Mouse (Mus musculus) kidney, postnatal 10 days (tissue): ENCODE measurements around the gene Stk35.
A peak's percentile ranks its signal among the peaks of the same experiment; 100 is the strongest.
"Not testable (repeated sequence)": the region's sequence is repeated elsewhere in the genome, so short reads cannot be mapped to it uniquely, and the experiment has no call there.

Experiments used
- DNase-seq: peaks from one replicate; pipeline ENCODE4 v3.0.0; 2021; ENCODE audit warnings: mixed read lengths

Stk35 gene

DNA sequence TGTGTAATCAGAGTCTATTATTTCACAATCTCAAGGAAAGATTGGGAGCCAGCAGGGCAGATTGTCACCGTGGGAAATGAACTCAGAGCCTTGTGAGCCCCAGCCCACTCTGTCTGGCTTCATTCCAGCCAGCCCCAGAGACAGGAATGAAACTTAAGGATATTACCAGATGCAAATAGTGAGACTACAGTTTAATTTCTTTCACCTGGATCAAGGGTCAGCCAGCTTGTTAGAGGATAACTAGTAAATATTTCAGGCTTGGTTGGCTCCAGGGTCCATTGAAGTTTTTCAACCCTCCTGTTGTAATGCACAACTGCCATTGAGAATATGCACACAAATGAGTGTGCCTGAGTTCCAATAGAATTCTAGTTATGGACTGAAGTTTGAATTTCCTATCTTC is 36.6 kb downstream of the Stk35 start:
- DNase-seq = peak; percentile 67

DNA sequence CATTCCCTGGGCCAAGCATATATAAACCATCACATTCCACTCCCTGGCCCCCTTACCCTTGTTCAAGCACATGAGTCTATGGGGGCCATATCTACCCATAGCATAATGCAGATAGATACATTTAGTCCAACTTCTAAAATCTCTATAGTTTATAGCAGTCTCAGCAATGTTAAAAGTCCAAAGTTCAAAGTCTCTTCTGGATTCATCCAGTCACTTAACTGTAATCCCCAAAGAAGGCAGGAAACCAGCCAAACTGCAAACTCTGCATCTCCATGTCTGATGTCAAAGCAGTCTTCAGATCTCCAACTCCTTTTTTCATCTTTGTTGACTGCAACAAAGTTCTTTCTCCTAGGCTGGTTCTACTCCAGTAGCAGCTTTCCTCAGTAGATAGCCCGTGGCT is 38.0 kb downstream of the Stk35 start:
- DNase-seq = no peak

DNA sequence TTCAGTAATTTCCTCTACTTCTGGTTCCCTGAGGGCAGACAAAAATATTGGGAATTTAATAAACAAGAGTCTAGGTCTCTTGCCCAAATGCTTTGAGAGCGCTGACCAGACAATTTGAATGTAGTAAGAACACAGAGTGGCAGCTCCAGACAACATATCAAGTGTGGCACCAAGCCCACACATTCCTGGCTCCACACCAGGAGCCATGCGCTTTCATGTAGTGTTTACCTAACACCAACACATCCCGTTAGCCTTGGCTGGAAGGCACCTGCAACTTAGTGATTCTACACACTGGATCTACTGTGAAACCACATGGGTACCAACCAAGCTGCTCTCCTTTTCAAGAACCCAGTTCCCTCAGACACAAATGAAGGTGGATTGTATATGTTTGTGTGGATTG is 45.5 kb downstream of the Stk35 start:
- DNase-seq = no peak

DNA sequence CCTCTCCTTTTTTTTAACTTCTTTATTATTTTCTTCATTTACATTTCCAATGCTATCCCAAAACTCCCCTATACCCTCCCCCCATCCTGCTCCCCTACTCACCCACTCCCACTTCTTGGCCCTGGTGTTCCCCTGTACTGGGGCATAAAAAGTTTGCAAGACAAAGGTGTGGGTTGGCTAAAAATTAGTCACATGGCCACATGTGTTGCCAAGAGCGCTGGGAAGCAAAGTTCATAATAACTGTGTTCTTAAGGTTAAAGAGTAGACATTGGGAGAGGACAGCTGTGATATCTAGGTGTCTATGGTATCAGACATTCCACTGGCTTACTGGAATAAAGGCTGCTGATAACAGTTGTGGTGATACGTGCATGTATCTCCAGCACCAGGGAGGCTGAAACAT is 46.2 kb downstream of the Stk35 start:
- no peak for DNase-seq

DNA sequence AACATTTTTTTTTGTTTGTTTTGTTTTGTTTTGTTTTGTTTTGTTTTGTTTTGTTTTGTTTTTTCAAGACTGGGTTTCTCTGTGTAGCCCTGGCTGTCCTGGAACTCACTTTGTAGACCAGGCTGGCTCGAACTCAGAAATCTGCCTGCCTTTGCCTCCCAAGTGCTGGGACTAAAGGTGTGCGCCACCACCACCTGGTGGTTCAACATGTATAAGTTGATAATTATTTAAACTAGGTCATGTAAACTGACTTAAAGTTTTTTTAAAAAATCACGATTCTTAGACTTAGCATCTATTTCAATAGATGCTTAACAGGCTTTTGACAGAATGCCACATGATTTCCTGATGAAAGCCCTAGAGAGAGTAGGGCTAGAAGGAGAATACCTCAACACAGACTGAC is 48.8 kb downstream of the Stk35 start:
- not testable (repeated sequence) for DNase-seq

DNA sequence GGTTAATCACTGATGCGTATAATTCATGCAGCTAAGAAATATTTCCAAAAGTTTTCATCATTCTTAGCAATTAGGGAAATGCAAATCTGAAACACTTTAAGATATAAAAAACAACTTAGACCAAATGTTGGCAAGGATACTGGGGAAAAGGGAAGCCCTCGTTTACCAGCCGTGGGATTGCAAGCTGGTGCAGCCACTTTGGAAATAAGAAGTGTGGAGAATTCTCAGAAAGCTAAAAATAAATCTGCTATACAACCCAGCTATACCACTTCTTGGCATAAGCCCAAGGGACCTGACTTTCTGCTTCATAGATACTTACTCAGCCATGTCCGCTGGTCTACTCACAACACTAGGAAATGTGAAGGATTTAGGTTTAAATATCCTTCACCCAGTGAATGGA is 51.2 kb downstream of the Stk35 start:
- no peak for DNase-seq

DNA sequence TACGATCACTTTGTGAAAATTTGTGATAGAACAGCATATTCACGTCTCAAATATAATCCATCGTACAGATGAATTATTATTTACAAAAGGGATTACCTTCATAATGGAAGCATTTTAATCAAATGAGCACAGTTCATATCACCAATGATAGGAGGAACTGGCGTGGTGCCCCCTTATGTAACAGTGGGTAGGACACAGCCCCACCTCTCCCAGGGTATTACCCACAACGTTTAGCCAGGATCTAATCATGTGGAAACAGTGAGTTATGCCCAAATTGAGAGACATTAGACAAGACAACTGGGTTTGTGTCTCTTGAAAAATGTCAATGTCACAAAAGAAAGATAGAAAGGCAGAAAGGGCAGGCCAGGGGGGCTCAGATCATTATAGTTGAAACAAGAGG is 62.9 kb downstream of the Stk35 start:
- no peak for DNase-seq

DNA sequence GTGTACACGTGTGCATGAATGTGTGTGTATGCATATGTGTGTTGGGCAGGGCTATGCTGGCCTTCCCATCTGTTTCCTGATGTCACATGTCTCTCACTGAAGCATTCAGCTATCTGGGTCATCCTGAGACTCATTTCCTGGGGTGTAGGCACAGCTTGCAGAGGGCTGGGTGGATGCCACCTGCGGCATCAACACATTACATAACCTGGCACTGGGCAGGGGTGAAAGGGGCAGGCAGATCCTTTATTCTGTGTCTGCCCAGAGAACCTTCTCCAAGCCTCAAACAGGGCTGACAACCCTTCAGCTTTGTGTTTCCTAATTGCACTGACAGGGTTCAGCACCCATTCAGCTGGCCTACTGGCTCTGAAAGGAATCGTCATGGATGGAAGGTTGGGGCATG is 64.6 kb downstream of the Stk35 start:
- no peak for DNase-seq

DNA sequence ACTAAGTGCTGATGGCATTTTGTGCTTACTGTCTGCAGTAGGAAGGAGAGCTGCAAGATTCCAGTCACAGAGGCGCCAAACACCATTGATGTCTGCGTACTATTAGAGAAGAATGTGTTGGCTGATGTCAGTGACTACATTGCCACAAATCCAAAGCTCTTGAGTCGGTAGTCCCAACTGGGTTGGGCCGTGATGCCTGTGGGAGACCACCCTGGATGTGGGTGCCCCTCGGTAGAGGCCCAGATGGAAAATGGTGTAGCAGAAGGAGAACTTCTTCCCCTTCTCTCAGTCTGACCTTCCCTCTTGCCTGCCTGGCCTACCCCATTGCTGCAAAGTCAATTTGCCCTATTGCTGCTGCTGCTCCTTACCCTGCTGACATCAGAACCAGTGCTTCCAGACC is 68.8 kb downstream of the Stk35 start:
- DNase-seq = no peak

DNA sequence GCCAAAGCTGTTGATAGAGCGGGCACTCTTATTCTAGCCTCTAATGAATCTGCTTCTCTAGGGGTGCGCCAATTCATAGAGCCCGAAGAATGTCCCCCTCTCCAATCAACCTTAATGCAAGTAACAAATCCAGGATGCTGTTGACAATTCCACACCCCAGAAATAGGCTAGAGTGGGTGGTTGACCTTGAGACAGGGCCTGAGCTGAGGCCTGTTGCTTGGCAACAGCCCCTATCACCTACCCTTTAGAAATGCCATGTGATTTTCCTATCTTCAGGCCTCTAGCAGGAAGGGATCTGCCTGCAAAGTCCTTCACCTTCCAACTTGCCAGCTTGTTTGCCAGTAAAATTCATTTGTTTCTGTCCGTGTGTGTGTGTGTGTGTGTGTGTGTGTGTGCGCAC is 70.9 kb downstream of the Stk35 start:
- DNase-seq = no peak

DNA sequence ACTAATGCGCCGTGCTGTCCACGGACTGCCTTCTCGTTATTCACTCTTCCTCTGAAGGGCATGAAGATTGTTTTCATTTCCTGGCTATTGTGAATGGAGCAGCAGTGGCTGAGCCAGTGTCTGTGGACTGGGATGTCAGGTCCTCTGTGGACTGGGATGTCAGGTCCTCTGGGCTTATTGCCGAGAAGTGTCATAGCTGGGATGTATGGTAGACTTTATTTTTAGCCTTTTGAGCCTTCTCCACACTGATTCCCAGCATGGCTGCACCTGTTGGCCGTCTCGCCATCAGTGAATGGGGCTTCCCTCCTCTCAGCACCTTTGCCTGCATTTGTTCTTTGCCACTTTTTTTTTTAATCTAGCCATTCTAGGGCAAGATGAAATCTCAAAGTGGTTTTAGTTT is 71.8 kb downstream of the Stk35 start:
- DNase-seq = no peak

DNA sequence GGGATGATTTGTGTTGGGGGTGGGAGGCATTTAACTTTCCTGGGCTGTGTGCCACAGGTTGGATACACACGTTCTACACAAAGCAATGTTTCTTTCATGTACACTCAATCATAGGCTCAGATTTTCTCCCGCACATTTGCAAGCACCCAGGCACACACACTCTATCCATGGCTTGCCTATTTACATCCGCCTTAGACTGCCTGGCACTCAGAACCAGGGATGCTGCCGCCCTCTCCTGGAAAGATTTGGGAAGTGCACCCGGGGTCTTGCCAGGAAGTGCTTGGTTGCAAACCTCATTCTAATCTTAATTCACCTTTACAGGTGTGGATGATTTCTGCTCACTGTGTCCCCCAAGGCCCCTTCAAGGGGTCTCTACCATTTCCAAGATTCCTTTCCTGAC is 73.2 kb downstream of the Stk35 start:
- peak; percentile 88 for DNase-seq

DNA sequence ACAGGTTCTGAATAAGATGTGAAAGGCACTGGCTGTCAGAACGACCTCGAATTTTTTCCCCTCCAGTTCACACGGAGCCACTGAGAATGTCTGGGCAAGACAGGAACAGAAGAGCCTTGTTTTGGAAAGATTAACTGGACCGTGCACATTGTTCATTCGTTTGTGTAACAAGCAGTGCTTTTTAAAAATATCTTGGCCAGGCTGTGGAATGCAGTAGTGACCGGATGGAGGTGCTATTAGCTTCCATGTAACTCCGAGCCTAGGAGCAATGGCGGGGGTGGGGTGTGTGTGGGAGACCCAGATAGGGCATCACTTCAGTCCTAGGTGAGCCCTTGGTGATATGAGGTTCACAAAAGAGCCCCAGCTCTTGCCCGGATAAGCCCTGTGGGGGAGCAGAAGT is 73.8 kb downstream of the Stk35 start:
- DNase-seq = no peak

DNA sequence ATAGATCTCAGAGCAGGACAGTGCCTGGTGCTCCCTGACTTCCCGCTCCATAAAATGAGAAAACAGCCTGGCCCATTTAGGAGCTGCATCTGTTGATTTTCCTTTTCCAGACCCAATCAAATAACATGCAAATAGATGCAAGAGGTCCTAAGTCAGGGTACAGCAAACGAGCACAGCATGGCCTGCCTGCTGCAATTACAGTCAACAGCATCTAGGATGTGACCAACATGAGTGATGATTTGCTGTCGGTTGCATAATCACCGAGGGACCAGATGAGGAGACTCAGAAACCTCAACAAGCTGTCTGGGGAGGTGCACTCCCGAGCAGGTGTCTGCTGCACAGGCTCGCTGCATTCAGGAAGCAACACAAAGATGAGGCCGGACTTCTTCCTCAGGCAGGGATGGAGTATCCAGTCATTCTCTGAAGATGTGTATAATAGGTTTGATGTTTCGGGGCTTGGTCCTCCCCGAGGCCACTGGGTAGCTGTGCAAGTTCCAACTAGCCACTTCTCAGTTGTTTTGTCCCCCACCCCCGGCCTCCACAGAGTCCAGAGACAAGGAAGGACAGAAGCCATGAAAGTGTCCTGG is 74.3 kb downstream of the Stk35 start:
- no peak for DNase-seq

DNA sequence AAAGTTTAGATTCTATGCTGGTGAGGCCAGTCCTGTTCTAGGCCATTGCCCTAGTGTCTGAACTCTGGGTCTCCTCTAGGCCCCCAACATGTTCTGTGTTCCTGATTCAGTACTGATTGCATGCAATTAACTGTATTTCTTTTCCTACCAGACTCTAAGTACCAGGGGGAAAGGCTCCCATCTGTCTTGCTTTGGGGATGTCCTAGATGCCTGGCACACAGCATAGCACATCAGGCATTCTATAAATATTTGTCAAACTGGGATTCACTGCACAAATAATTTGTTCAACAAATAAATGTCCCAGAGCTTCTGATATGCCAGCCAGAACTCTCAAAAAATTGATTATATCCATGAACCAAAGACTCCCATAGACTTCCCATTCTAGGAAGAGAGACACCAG is 76.6 kb downstream of the Stk35 start:
- DNase-seq = no peak

DNA sequence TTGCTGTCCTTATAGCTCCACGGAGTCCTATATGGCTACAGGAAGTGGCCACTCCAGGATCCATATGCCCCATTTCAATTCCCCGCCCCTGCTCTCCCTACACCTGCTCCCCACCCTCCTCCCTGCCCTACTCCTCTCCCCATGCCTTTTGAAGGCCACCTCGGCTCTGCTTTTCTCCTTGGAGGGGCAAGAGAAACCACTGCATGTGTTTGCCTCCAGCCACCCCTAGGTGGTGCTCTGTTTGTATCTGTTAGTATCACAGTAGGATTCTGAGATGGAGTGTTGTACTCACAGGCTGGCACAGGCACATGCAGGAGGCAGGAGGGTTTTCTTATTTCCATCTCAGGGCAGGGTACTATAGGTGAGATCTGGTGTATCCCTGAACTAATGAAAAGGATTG is 79.5 kb downstream of the Stk35 start:
- DNase-seq = peak; percentile 68

DNA sequence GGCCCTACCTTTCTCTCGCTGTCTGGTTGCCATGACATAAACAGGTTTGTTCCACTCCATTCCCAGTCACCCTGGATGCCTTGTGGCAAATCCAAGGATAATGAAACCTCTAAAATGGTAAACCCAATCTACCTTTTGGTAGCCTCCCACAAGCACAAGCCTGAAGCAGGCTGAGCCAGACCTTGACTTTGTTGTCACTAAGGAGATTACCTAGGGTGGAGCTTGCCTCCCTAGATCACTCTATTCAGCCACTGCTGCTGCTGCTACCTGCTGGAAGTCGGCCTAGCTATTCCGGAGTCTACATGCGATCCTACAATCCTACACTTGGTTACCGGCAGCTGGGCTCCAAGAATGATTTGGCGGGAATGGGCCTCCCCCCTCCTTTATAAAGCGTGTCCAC is 79.9 kb downstream of the Stk35 start:
- no peak for DNase-seq

DNA sequence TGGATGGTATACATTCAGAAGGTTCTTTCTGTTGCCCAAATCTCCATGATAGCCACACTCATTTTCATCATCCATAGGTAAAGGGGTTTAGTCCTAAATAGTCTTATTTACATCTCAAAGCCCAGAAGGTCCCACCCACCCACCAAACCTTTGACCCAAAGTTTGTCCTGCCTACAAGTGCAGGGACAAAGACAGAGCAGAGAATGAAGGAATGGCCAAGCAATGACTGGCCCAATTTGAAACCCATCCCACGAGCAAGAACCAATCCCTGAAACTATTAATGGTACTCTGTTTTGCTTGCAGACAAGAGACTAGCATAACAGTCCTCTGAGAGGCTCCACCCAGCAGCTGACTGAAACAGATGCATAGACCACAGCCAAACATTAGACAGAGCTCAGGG is 81.6 kb downstream of the Stk35 start:
- DNase-seq = no peak
